Mouse (Mus musculus) MEL (cell line): ENCODE measurements at regions not wholly inside any gene's neighbourhood (a gene's known extent, or its start where the extent isn't known, plus 50 kb on each side); places are given as distances from the start of the nearest gene placed in this dataset.

Source experiments
- DNase-seq: peaks from one replicate; pipeline ENCODE4 v3.0.0; 2011; ENCODE audit warnings: low read depth, low spot score
- H3K27ac ChIP-seq: 2 replicates; pipeline ENCODE4 v1.5.1; 2012; ENCODE audit warnings: low read depth, mild to moderate bottlenecking, control low read depth, low read length, moderate library complexity; ENCODE audit not compliant: control insufficient read depth
- H3K27me3 ChIP-seq, 2 experiments: fragments of 150-350 bp in 1 of 2; sonication (generic) in 1 of 2; 2 replicates each; pipeline ENCODE4 v1.6.1; 2012; ENCODE audit warnings: low read length in 2 of 2, mild to moderate bottlenecking in 2 of 2, improper control_type of control experiment in 1 of 2, moderate library complexity in 1 of 2; ENCODE audit not compliant: insufficient read depth in 2 of 2, control insufficient read depth in 1 of 2
- H3K36me3 ChIP-seq, 2 experiments: 2 replicates each; pipeline ENCODE4 v1.6.1; 2012 to 2014; ENCODE audit warnings: low read length in 2 of 2, improper control_type of control experiment in 1 of 2, inconsistent platforms in 1 of 2, mild to moderate bottlenecking in 1 of 2; ENCODE audit not compliant: insufficient read depth in 2 of 2, control insufficient read depth in 1 of 2
- H3K4me1 ChIP-seq, 2 experiments: fragments of 150-350 bp in 1 of 2; sonication (generic) in 1 of 2; 2 replicates each; pipeline ENCODE4 v1.6.1; 2012; ENCODE audit warnings: low read length in 2 of 2, improper control_type of control experiment in 1 of 2, mild to moderate bottlenecking in 1 of 2; ENCODE audit not compliant: insufficient read depth in 2 of 2, control insufficient read depth in 1 of 2
- H3K4me3 ChIP-seq, 2 experiments: fragments of 150-350 bp in 1 of 2; sonication (generic) in 1 of 2; 2 replicates each; pipeline ENCODE4 v1.5.1; 2012; ENCODE audit warnings: low read depth in 2 of 2, low read length in 2 of 2, mild to moderate bottlenecking in 2 of 2, moderate library complexity in 2 of 2, control low read depth in 1 of 2, improper control_type of control experiment in 1 of 2; ENCODE audit not compliant: control insufficient read depth in 1 of 2, insufficient read depth in 1 of 2
- H3K79me2 ChIP-seq: 2 replicates; pipeline ENCODE4 v1.6.1; 2012; ENCODE audit warnings: mild to moderate bottlenecking, low read length, moderate library complexity; ENCODE audit not compliant: control insufficient read depth, poor library complexity, insufficient read depth
- H3K9ac ChIP-seq: 2 replicates; pipeline ENCODE4 v1.6.1; 2012; ENCODE audit warnings: low read depth, mild to moderate bottlenecking, control low read depth, low read length, moderate library complexity; ENCODE audit not compliant: control insufficient read depth, poor library complexity, severe bottlenecking
- H3K9me3 ChIP-seq: fragments of 150-350 bp; sonication (generic); replicated peaks from 2 replicates; pipeline ENCODE4 v1.6.1; 2012; ENCODE audit warnings: mild to moderate bottlenecking, low read length, improper control_type of control experiment, moderate library complexity; ENCODE audit not compliant: insufficient read depth
- BHLHE40 ChIP-seq: IDR thresholded peaks from 2 replicates; pipeline ENCODE4 v1.6.1; 2012; ENCODE audit warnings: low read depth, mild to moderate bottlenecking, inconsistent platforms, low read length, improper control_type of control experiment, borderline replicate concordance
- CHD1 ChIP-seq: IDR thresholded peaks from 2 replicates; pipeline ENCODE4 v1.6.1; 2012; ENCODE audit warnings: low read depth, mild to moderate bottlenecking, inconsistent platforms, low read length, improper control_type of control experiment
- CTCF ChIP-seq, 3 experiments: IDR thresholded peaks in 2 of 3; conservative IDR thresholded peaks in 1 of 3; 2 replicates each; pipeline ENCODE4 v1.5.1; 2011 to 2012; ENCODE audit warnings: low read length in 3 of 3, low read depth in 2 of 3, mild to moderate bottlenecking in 2 of 3, improper control_type of control experiment in 1 of 3, inconsistent platforms in 1 of 3, mixed read lengths in 1 of 3, moderate library complexity in 1 of 3; ENCODE audit not compliant: control insufficient read depth in 1 of 3, insufficient read depth in 1 of 3, poor library complexity in 1 of 3, severe bottlenecking in 1 of 3
- EP300 ChIP-seq, 2 experiments: IDR thresholded peaks; 2 replicates each; pipeline ENCODE4 v1.6.1; 2011; ENCODE audit warnings: improper control_type of control experiment in 2 of 2, low read length in 2 of 2, low read depth in 1 of 2, mild to moderate bottlenecking in 1 of 2
- GATA1 ChIP-seq: IDR thresholded peaks from 2 replicates; pipeline ENCODE4 v1.6.1; 2011; ENCODE audit warnings: low read depth, low read length, improper control_type of control experiment
- HCFC1 ChIP-seq: IDR thresholded peaks from 2 replicates; pipeline ENCODE4 v1.6.1; 2012; ENCODE audit warnings: low read depth, mild to moderate bottlenecking, inconsistent platforms, low read length, improper control_type of control experiment, moderate library complexity
- JUND ChIP-seq: IDR thresholded peaks from 2 replicates; pipeline ENCODE4 v1.6.1; 2011; ENCODE audit warnings: low read depth, mild to moderate bottlenecking, improper control_type of control experiment, low read length
- KAT2A ChIP-seq: conservative IDR thresholded peaks from 2 replicates; pipeline ENCODE4 v1.6.1; 2012; ENCODE audit warnings: low read depth, low read length, improper control_type of control experiment, inconsistent platforms
- MAFK ChIP-seq: IDR thresholded peaks from 2 replicates; pipeline ENCODE4 v1.6.1; 2011; ENCODE audit warnings: low read depth, mild to moderate bottlenecking, low read length, improper control_type of control experiment, borderline replicate concordance
- MAX ChIP-seq: IDR thresholded peaks from 2 replicates; pipeline ENCODE4 v1.6.1; 2011; ENCODE audit warnings: low read length, improper control_type of control experiment
- MAZ ChIP-seq: IDR thresholded peaks from 2 replicates; pipeline ENCODE4 v1.6.1; 2012; ENCODE audit warnings: low read depth, mild to moderate bottlenecking, inconsistent platforms, low read length, improper control_type of control experiment
- MEF2A ChIP-seq: IDR thresholded peaks from 2 replicates; pipeline ENCODE4 v1.6.1; 2014; ENCODE audit warnings: low read depth, mild to moderate bottlenecking, inconsistent platforms, low read length, improper control_type of control experiment; ENCODE audit not compliant: poor library complexity, insufficient replicate concordance, severe bottlenecking; ENCODE audit errors: extremely low read depth
- MXI1 ChIP-seq: IDR thresholded peaks from 2 replicates; pipeline ENCODE4 v1.6.1; 2011; ENCODE audit warnings: mild to moderate bottlenecking, low read depth, low read length, improper control_type of control experiment
- MYB ChIP-seq: IDR thresholded peaks from 2 replicates; pipeline ENCODE4 v1.6.1; 2011; ENCODE audit warnings: mild to moderate bottlenecking, low read depth, low read length, improper control_type of control experiment
- POLR2A ChIP-seq, 2 experiments: IDR thresholded peaks; 2 replicates each; pipeline ENCODE4 v1.6.1; 2011 to 2012; ENCODE audit warnings: low read length in 2 of 2, mild to moderate bottlenecking in 2 of 2, control low read depth in 1 of 2, improper control_type of control experiment in 1 of 2, low read depth in 1 of 2, moderate library complexity in 1 of 2; ENCODE audit not compliant: control insufficient read depth in 1 of 2, insufficient read depth in 1 of 2, poor library complexity in 1 of 2
- POLR2AphosphoS2 ChIP-seq: IDR thresholded peaks from 2 replicates; pipeline ENCODE4 v1.6.1; 2011; ENCODE audit warnings: low read length, improper control_type of control experiment
- RAD21 ChIP-seq: IDR thresholded peaks from 2 replicates; pipeline ENCODE4 v1.6.1; 2011; ENCODE audit warnings: mild to moderate bottlenecking, low read depth, low read length, improper control_type of control experiment
- RCOR1 ChIP-seq: IDR thresholded peaks from 2 replicates; pipeline ENCODE4 v1.6.1; 2012; ENCODE audit warnings: low read depth, mild to moderate bottlenecking, inconsistent platforms, low read length, improper control_type of control experiment
- SIN3A ChIP-seq: IDR thresholded peaks from 2 replicates; pipeline ENCODE4 v1.6.1; 2012; ENCODE audit warnings: low read length, improper control_type of control experiment, inconsistent platforms
- SMC3 ChIP-seq: IDR thresholded peaks from 2 replicates; pipeline ENCODE4 v1.6.1; 2011; ENCODE audit warnings: low read depth, low read length, improper control_type of control experiment
- TAL1 ChIP-seq: IDR thresholded peaks from 2 replicates; pipeline ENCODE4 v1.6.1; 2012; ENCODE audit warnings: mild to moderate bottlenecking, inconsistent platforms, low read length, moderate library complexity, mixed read lengths
- TCF12 ChIP-seq: IDR thresholded peaks from 2 replicates; pipeline ENCODE4 v1.6.1; 2014; ENCODE audit warnings: low read depth, mild to moderate bottlenecking, inconsistent platforms, low read length, improper control_type of control experiment, moderate library complexity
- UBTF ChIP-seq: IDR thresholded peaks from 2 replicates; pipeline ENCODE4 v1.6.1; 2012; ENCODE audit warnings: low read depth, mild to moderate bottlenecking, inconsistent platforms, low read length, improper control_type of control experiment, moderate library complexity, borderline replicate concordance; ENCODE audit not compliant: insufficient read depth
- USF1 ChIP-seq: IDR thresholded peaks from 2 replicates; pipeline ENCODE4 v1.6.1; 2014; ENCODE audit warnings: low read depth, mild to moderate bottlenecking, inconsistent platforms, low read length, improper control_type of control experiment, moderate library complexity
- ZKSCAN1 ChIP-seq: IDR thresholded peaks from 2 replicates; pipeline ENCODE4 v1.6.1; 2012; ENCODE audit warnings: low read depth, mild to moderate bottlenecking, inconsistent platforms, low read length, improper control_type of control experiment, moderate library complexity
- ZMIZ1 ChIP-seq: IDR thresholded peaks from 2 replicates; pipeline ENCODE4 v1.6.1; 2012; ENCODE audit warnings: low read depth, mild to moderate bottlenecking, inconsistent platforms, low read length, improper control_type of control experiment, moderate library complexity

DNA sequence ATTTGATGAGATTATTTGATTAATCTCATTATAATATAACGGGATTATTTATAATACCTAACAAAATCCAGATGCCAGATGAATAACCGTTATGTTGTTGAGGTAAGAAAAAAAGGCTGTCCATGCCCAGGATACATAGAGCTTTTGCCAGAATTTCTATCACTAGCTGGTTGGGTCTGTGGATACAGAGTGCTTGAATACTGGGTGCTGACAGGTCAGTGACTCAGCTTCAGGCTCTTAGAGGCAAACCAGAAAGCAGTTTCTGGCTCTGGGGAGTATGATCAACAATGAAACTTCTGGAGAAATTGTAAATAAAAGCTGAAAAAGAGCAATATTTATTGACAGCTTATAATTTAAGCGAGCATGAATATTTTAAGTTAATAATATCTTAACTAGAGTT, 109.4 kb upstream of the Ankrd1 start:
- no peak for TF ChIP-seq CTCF (IDR thresholded peaks at IDR 0.05 in 2 of 3, conservative IDR thresholded peaks at IDR 0.05 in 1 of 3; ENCODE audit: control insufficient read depth in 1 of 3, insufficient read depth in 1 of 3, low read depth in 2 of 3, low read length in 3 of 3, poor library complexity in 1 of 3, severe bottlenecking in 1 of 3)
- no peak for TF ChIP-seq UBTF
- no peak for TF ChIP-seq KAT2A
- no peak for TF ChIP-seq MAFK
- TF ChIP-seq MEF2A = no peak
- TF ChIP-seq CHD1 = no peak
- TF ChIP-seq RCOR1 = no peak
- TF ChIP-seq JUND = no peak
- no peak for TF ChIP-seq MYB
- TF ChIP-seq TCF12 = no peak
- no peak for TF ChIP-seq ZKSCAN1
- no peak for TF ChIP-seq USF1
- no peak for TF ChIP-seq SIN3A
- no peak for TF ChIP-seq MXI1
- TF ChIP-seq ZMIZ1 = no peak
- TF ChIP-seq GATA1 = no peak
- no peak for TF ChIP-seq HCFC1
- TF ChIP-seq MAZ = no peak
- no peak for TF ChIP-seq TAL1
- TF ChIP-seq POLR2A (IDR thresholded peaks at IDR 0.05; ENCODE audit: control insufficient read depth in 1 of 2, insufficient read depth in 1 of 2, low read depth in 1 of 2, low read length in 2 of 2, poor library complexity in 1 of 2) = no peak
- H3K27me3 ChIP-seq = no peaks in the 10 kb centered on the region
- no peak overlapping the region for H3K9ac ChIP-seq
- H3K4me3 ChIP-seq = no peak overlapping the region
- no peaks in the 10 kb centered on the region for H3K9me3 ChIP-seq
- no peak for DNase-seq
- H3K79me2 ChIP-seq = no peaks in the 10 kb centered on the region
- H3K36me3 ChIP-seq = no peaks in the 10 kb centered on the region
- H3K4me1 ChIP-seq = no peaks in the 10 kb centered on the region
- H3K27ac ChIP-seq = no peak overlapping the region

DNA sequence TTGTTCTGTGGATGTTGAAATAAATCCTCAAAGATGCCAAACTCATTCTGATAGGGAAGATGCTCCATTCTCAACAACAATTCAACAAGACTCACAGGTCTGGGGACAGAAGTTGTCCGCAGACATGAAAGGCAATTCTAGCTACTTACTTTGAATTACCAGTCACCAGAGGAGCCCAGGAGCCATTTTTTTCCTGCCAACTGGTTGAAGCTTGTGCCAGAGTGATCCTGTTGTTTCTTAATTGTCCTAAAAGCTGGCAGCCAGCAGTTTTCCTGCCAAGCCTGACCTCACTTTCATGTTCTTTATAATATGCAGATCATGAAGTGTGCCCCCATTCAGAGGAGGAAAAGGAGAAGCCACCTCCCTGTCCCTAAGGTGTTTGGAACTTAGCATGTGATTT, 110.0 kb upstream of the Ankrd1 start:
- Histone ChIP-seq H3K9ac (no peak overlapping the region), H3K9me3 (no peaks in the 10 kb centered on the region), H3K27ac (no peak overlapping the region), H3K4me3 (no peak overlapping the region), H3K79me2 (no peaks in the 10 kb centered on the region), H3K36me3 (no peaks in the 10 kb centered on the region)
- TF ChIP-seq POLR2AphosphoS2 (no peak), RAD21 (no peak), EP300 (IDR thresholded peaks at IDR 0.05; ENCODE audit: low read depth in 1 of 2, low read length in 2 of 2) (no peak), SMC3 (no peak), BHLHE40 (no peak), MAX (no peak), HCFC1 (no peak), USF1 (no peak), MYB (no peak), POLR2A (IDR thresholded peaks at IDR 0.05; ENCODE audit: control insufficient read depth in 1 of 2, insufficient read depth in 1 of 2, low read depth in 1 of 2, low read length in 2 of 2, poor library complexity in 1 of 2) (no peak), ZMIZ1 (no peak), RCOR1 (no peak), MXI1 (no peak)
- TF ChIP-seq, all 39 proteins: peak for 0
- DNase-seq = no peak
- Histone ChIP-seq H3K4me1 (no peaks in the 10 kb centered on the region), H3K27me3 (no peaks in the 10 kb centered on the region)
